Mouse (Mus musculus) kidney, adult 2 months (tissue): Measurements from ENCODE around the gene Cd248.
A peak's percentile ranks its signal among the peaks of the same experiment; 100 is the strongest.

Experiments used
- CTCF ChIP-seq: fragments of 200-500 bp; conservative IDR thresholded peaks from 2 replicates; pipeline ENCODE4 v1.5.1; 2011; ENCODE audit warnings: low read depth, mild to moderate bottlenecking, control low read depth, low read length, moderate library complexity, mixed read lengths; ENCODE audit not compliant: insufficient read depth, insufficient read length
- POLR2A ChIP-seq: fragments of 200-500 bp; IDR thresholded peaks from one replicate; pipeline ENCODE4 v1.6.1; 2011; ENCODE audit warnings: low read depth, low read length, control low read depth

DNA sequence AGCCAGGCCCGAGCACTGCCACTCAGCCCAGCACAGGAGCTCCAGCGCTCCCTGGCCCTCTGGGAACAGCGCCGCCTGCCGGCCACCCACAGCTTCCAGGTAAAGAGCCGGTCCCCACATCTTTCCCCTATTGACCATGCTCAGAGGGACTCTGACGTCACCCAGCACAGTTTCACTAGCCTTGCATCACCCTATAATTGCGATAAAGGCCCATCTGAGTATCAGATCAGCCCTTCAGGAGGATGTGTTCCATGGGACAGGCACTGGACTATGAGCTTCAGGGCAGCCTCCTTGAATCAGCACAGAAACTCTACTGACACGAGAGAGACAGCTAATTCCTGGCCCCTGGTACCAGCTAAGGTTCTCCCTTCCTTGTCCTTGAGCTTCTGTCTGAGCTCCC, 14.0 kb upstream of the Cd248 start:
- TF ChIP-seq POLR2A (no peak), CTCF (peak; percentile 64)
